Comparison of ENCODE assay signal across 23 mouse cellular contexts in the genomic region with DNA sequence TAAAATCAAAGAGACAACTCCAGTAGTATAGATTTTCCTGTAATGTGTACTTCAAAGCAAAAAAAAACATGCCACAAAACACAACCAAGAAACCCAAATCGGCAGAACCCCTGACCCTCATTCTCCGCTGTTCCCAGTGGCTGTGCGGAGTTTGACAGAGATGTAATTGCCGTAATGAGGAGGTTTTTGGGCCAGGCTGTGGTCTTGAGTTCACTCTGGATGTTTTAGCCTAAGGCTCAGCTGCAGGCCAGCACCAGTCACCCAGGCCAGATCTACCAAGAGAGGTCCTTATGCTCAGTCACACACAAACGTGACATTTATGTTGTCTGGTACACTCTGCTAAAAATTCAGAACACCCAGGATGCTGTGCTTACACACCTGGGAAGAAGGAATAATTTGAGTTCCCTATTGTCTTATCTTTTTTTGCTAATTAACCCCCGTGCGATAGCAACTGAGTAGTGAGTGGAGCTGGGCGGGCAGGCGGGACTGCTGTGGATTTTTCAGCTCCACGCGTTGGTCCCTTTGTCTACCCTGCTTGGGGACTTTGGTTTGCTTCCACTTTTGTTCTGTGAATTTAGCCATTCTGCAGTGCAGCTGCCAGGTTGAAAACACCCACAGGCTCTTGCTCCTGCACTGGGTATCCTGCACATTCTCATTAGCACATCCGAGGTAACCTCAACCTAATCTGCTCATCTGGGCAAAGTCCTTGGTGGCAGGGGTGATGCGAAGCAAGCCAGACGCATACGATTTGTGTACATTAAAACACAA.
DNase-seq lines count a peak whose midpoint lies in the region; ATAC-seq and TF ChIP-seq lines count a peak whose summit lies in the region.
"Had no signal": no experiment of that assay in that cellular context is flagged by ENCODE, and none has a peak within 500 bp of the region (broad histone marks: within the 10 kb centered on the region; RNA-seq: fewer than 3 reads in every experiment).

No protein-coding gene starts in this region.

- peak overlapping the region; percentile 45; the same call in 1 of the 2 replicates for H3K27ac ChIP-seq in hindbrain, embryonic 10.5 days
- H3K27ac ChIP-seq in hindbrain, embryonic 11.5 days (ENCODE audit: low read depth, low read length) = no peak overlapping the region
- no peak overlapping the region for H3K27ac ChIP-seq in forebrain, postnatal 0 days (ENCODE audit: low read depth, low read length)
- peak overlapping the region; percentile 48; the same call in 1 of the 2 replicates for H3K27ac ChIP-seq in neural tube, embryonic 15.5 days (replicated peaks)
- H3K27ac ChIP-seq: layer of hippocampus, adult 2 months; limb, embryonic 13.5 days; liver, embryonic 13.5 days had no signal

- no peaks in the 10 kb centered on the region for H3K36me3 ChIP-seq in hindbrain, embryonic 10.5 days
- no peaks in the 10 kb centered on the region for H3K36me3 ChIP-seq in hindbrain, embryonic 11.5 days (ENCODE audit: control insufficient read depth, insufficient read depth, low read length)
- H3K36me3 ChIP-seq in forebrain, postnatal 0 days (ENCODE audit: insufficient read depth) = 0 out of 2 replicates have a peak, but pooled peaks cover 2% of the 10 kb centered on the region
- no peaks in the 10 kb centered on the region for H3K36me3 ChIP-seq in neural tube, embryonic 15.5 days
- H3K36me3 ChIP-seq: G1E; heart, embryonic 13.5 days; limb, embryonic 13.5 days; liver, embryonic 13.5 days had no signal

- no peak for ATAC-seq in hindbrain, embryonic 11.5 days (ENCODE audit: low FRiP score)
- ATAC-seq in forebrain, postnatal 0 days = peak; percentile 46; the same call in 1 of the 2 replicates
- no peak for ATAC-seq in neural tube, embryonic 15.5 days (ENCODE audit: low FRiP score)
- ATAC-seq: intestine, embryonic 16.5 days had no signal

- no peak for TF ChIP-seq CTCF in brain, embryonic 14.5 days (IDR thresholded peaks at IDR 0.05; ENCODE audit: borderline replicate concordance, extremely low read depth, insufficient read depth, insufficient read length)
- no peak for TF ChIP-seq CTCF in forebrain, postnatal 0 days (IDR thresholded peaks at IDR 0.05; ENCODE audit: low read depth)

- H3K4me3 ChIP-seq in hindbrain, embryonic 10.5 days = no peak overlapping the region
- H3K4me3 ChIP-seq in hindbrain, embryonic 11.5 days (ENCODE audit: low read depth, low read length) = no peak overlapping the region
- H3K4me3 ChIP-seq in forebrain, postnatal 0 days (ENCODE audit: low read depth, low read length) = no peak overlapping the region
- no peak overlapping the region for H3K4me3 ChIP-seq in neural tube, embryonic 15.5 days (replicated peaks)
- H3K4me3 ChIP-seq: heart, embryonic 13.5 days; layer of hippocampus, adult 2 months; limb, embryonic 13.5 days; liver, embryonic 13.5 days had no signal

- no peak overlapping the region for H3K4me2 ChIP-seq in hindbrain, embryonic 11.5 days (replicated peaks; ENCODE audit: low read depth, low read length)
- H3K4me2 ChIP-seq in forebrain, postnatal 0 days (ENCODE audit: low read depth) = no peak overlapping the region
- H3K4me2 ChIP-seq in neural tube, embryonic 15.5 days = no peak overlapping the region
- H3K4me2 ChIP-seq: heart, embryonic 13.5 days; limb, embryonic 13.5 days; liver, embryonic 13.5 days; lung, embryonic 14.5 days had no signal

- H3K27me3 ChIP-seq in hindbrain, embryonic 10.5 days (ENCODE audit: insufficient read depth, poor library complexity, severe bottlenecking) = no peaks in the 10 kb centered on the region
- H3K27me3 ChIP-seq in hindbrain, embryonic 11.5 days (ENCODE audit: control insufficient read depth, insufficient read depth, low read length) = no peaks in the 10 kb centered on the region
- no peaks in the 10 kb centered on the region for H3K27me3 ChIP-seq in forebrain, postnatal 0 days (ENCODE audit: insufficient read depth, low read length)
- no peaks in the 10 kb centered on the region for H3K27me3 ChIP-seq in neural tube, embryonic 15.5 days (replicated peaks)
- H3K27me3 ChIP-seq: heart, embryonic 13.5 days; limb, embryonic 13.5 days had no signal

- no peak for DNase-seq in hindbrain, embryonic 10.5 days (ENCODE audit: low spot score)
- no peak for DNase-seq in hindbrain, embryonic 11.5 days (ENCODE audit: low spot score)
- DNase-seq in brain, embryonic 14.5 days (ENCODE audit: low read depth) = peak; percentile 48
- DNase-seq in forebrain, postnatal 0 days = peak; percentile 38
- no peak for DNase-seq in kidney, adult 11 months
- DNase-seq in kidney, postnatal 25 days = no peak
- DNase-seq: adrenal gland, postnatal 25 days; cerebellum, adult 11-12 months; cerebellum, postnatal 36 days; gastrocnemius, postnatal 14 days; heart, adult 18-20 months; heart, postnatal 4 days; layer of hippocampus, postnatal 36 days; liver, embryonic 13.5 days; lung, embryonic 14.5 days; lung, postnatal 4 days; thymus, postnatal 14 days had no signal

- WGBS in hindbrain, embryonic 10.5 days = 80% methylated on average over 15 of the region's 15 CpGs
- WGBS in hindbrain, embryonic 11.5 days = 83% methylated on average over 15 of the region's 15 CpGs
- WGBS in forebrain, postnatal 0 days = 45% methylated on average over 15 of the region's 15 CpGs
- WGBS in neural tube, embryonic 15.5 days = 50% methylated on average over 15 of the region's 15 CpGs

- no peaks in the 10 kb centered on the region for H3K9me3 ChIP-seq in hindbrain, embryonic 10.5 days
- no peaks in the 10 kb centered on the region for H3K9me3 ChIP-seq in hindbrain, embryonic 11.5 days (ENCODE audit: control insufficient read depth, low read length)
- H3K9me3 ChIP-seq in forebrain, postnatal 0 days (ENCODE audit: low read length) = no peaks in the 10 kb centered on the region
- no peaks in the 10 kb centered on the region for H3K9me3 ChIP-seq in neural tube, embryonic 15.5 days (replicated peaks)
- H3K9me3 ChIP-seq: G1E; liver, embryonic 13.5 days had no signal

- H3K9ac ChIP-seq in hindbrain, embryonic 11.5 days (ENCODE audit: low read depth, low read length) = no peak overlapping the region
- no peak overlapping the region for H3K9ac ChIP-seq in forebrain, postnatal 0 days
- no peak overlapping the region for H3K9ac ChIP-seq in neural tube, embryonic 15.5 days (replicated peaks)
- H3K9ac ChIP-seq: heart, embryonic 13.5 days; limb, embryonic 13.5 days; liver, embryonic 13.5 days; lung, embryonic 14.5 days had no signal

- H3K4me1 ChIP-seq in hindbrain, embryonic 10.5 days (replicated peaks) = peaks cover 67% of the 10 kb centered on the region
- H3K4me1 ChIP-seq in hindbrain, embryonic 11.5 days (replicated peaks; ENCODE audit: control insufficient read depth, insufficient read depth, low read length) = peaks cover 6% of the 10 kb centered on the region; the same call in 1 of the 2 replicates
- 0 out of 2 replicates have a peak, but pooled peaks cover 9% of the 10 kb centered on the region for H3K4me1 ChIP-seq in forebrain, postnatal 0 days (ENCODE audit: insufficient read depth)
- peaks cover 50% of the 10 kb centered on the region for H3K4me1 ChIP-seq in neural tube, embryonic 15.5 days
- H3K4me1 ChIP-seq: liver, embryonic 13.5 days had no signal

- no peak for TF ChIP-seq POLR2A in brain, embryonic 14.5 days (IDR thresholded peaks at IDR 0.05; ENCODE audit: borderline replicate concordance, extremely low read depth, insufficient read depth, insufficient read length, poor library complexity, severe bottlenecking)

Comparison
In these comparisons a context has a peak if more than half of its experiments do, and no peak if none do; other contexts are left out.
1. H3K27ac ChIP-seq: peak in hindbrain, embryonic 10.5 days (single experiment) and neural tube, embryonic 15.5 days (single experiment); none in hindbrain, embryonic 11.5 days (single experiment) and forebrain, postnatal 0 days (single experiment).
2. DNase-seq: peak in brain, embryonic 14.5 days (single experiment) and forebrain, postnatal 0 days (single experiment); none in hindbrain, embryonic 10.5 days (single experiment), hindbrain, embryonic 11.5 days (single experiment), kidney, adult 11 months (single experiment) and kidney, postnatal 25 days (0 of 2).